Mouse (Mus musculus) myocyte (in vitro differentiated cells): ENCODE data around the gene Glipr2.

Experiments used
- E2F4 ChIP-seq: IDR thresholded peaks from one replicate; pipeline ENCODE4 v1.6.1; 2011; ENCODE audit warnings: mild to moderate bottlenecking, control low read depth, moderate library complexity; ENCODE audit not compliant: insufficient read depth
- MAX ChIP-seq: IDR thresholded peaks from one replicate; pipeline ENCODE4 v1.6.1; 2011; ENCODE audit warnings: low read depth, mild to moderate bottlenecking, control low read depth
- MYOD1 ChIP-seq, 3 experiments: IDR thresholded peaks; one replicate each; pipeline ENCODE4 v1.6.1; 2011; ENCODE audit warnings: control low read depth in 2 of 3, low read depth in 2 of 3, mild to moderate bottlenecking in 2 of 3, moderate library complexity in 1 of 3; ENCODE audit not compliant: insufficient read length in 2 of 3, control insufficient read depth in 1 of 3
- MYOG ChIP-seq, 3 experiments: IDR thresholded peaks; one replicate each; pipeline ENCODE4 v1.6.1; 2011; ENCODE audit warnings: control low read depth in 2 of 3, low read depth in 2 of 3, mild to moderate bottlenecking in 2 of 3; ENCODE audit not compliant: insufficient read length in 2 of 3, control insufficient read depth in 1 of 3, insufficient read depth in 1 of 3
- POLR2A ChIP-seq: IDR thresholded peaks from one replicate; pipeline ENCODE4 v1.6.1; 2011; ENCODE audit warnings: low read depth, mild to moderate bottlenecking, control low read depth, moderate library complexity; ENCODE audit not compliant: insufficient read length
- POLR2AphosphoS2 ChIP-seq: IDR thresholded peaks from one replicate; pipeline ENCODE4 v1.6.1; 2011; ENCODE audit warnings: low read depth, control low read depth; ENCODE audit not compliant: insufficient read length
- REST ChIP-seq: IDR thresholded peaks from one replicate; pipeline ENCODE4 v1.6.1; 2011; ENCODE audit warnings: mild to moderate bottlenecking, control low read depth, moderate library complexity; ENCODE audit not compliant: insufficient read depth, insufficient read length
- SRF ChIP-seq: IDR thresholded peaks from one replicate; pipeline ENCODE4 v1.6.1; 2011; ENCODE audit warnings: low read depth; ENCODE audit not compliant: control insufficient read depth, insufficient read length
- TCF12 ChIP-seq: IDR thresholded peaks from one replicate; pipeline ENCODE4 v1.6.1; 2011; ENCODE audit warnings: mild to moderate bottlenecking, control low read depth; ENCODE audit not compliant: poor library complexity, insufficient read depth, severe bottlenecking
- TCF3 ChIP-seq: IDR thresholded peaks from one replicate; pipeline ENCODE4 v1.6.1; 2011; ENCODE audit warnings: low read depth, control low read depth; ENCODE audit not compliant: insufficient read length
- USF1 ChIP-seq: IDR thresholded peaks from one replicate; pipeline ENCODE4 v1.6.1; 2011; ENCODE audit warnings: low read depth, mild to moderate bottlenecking, control low read depth, moderate library complexity

GRCm38 (mm10) chr4:43957846-43958461 lies 753 bp downstream of the Glipr2 start:
- TF ChIP-seq POLR2A (no peak), MYOD1 (IDR thresholded peaks at IDR 0.05; ENCODE audit: control insufficient read depth in 1 of 3, insufficient read length in 2 of 3, low read depth in 2 of 3) (no peak), POLR2AphosphoS2 (no peak), USF1 (no peak), SRF (no peak), TCF12 (no peak), TCF3 (no peak), MAX (no peak), REST (no peak), MYOG (IDR thresholded peaks at IDR 0.05; ENCODE audit: control insufficient read depth in 1 of 3, insufficient read depth in 1 of 3, insufficient read length in 2 of 3, low read depth in 2 of 3) (no peak), E2F4 (no peak)
